Mouse (Mus musculus) CH12F3 (cell line): Measurements from ENCODE around the gene Gstt2.
"Not testable (repeated sequence)": the region's sequence is repeated elsewhere in the genome, so short reads cannot be mapped to it uniquely, and the experiment has no call there.

Source experiments
- in situ Hi-C: fragments of 300-500 bp; cut with MboI; formaldehyde crosslinking; loops from 2 replicates; pipeline ENCODE4 v1.14.3; 2020; ENCODE audit warnings: low sequenced_read_pairs

Gstt2 gene

DNA sequence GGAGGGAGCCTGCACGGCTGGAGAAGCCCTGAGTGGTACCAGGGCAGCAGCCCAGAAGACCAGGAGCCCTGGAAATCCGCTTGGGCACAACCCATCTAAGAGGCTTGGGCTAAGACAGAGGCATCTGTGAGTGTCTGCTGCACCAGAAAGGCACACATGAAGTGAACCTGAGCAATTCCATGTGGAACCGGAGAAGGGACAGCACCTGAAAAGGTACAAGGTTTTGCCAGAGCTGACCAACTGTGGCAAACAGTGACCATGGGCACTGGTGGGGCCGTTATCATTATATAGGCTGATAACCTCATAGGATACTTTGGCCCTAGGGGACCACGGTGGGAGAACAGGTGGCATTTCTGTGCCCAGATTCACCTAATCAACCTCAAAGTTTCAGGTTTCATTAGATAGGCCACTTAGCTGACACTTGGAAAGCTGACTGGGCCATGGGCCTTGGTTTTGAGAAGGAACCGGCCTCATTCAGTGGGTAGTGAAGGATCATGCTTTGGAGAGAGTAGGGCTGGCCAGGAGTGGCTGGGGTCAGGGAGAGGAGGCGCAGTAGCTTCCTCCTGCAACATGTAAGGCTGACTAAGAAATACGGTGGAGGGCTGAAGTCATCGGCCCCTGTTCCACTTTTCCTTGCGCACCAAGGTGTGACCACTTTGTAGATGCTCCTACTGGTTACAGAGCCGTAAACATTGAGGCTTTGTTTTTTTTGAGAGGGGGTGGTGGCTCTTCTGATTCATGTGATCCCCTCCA, 19.1 kb upstream of the Gstt2 start:
- in situ Hi-C loops, result no loop called here

DNA sequence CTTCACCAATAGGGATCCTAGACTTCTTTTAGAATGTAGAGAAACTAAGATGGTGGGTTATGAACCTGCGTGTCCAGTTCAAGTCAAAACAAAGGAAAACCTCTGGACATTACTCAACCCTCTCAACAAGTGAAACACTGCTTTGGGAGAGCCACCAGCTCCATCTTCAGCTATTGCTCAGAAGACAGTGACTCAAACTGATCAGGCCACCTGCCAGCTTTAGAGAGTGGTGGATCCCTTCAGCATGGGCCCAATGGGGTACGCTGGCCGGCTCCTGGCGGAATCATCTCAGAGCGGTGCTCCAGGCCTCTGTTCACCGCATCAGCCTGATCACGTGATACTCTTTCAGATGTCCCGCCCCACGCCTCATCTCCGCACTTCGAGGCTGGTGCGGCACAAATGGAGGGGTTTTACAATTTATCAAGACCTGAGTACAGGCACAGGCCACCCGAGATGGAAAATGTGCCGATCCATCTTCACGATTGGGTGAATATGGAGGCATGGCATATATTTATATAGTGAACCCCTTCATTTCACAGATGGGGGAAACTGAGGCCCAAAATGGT, 18.3 kb upstream of the Gstt2 start:
- in situ Hi-C loops, result no loop called here

DNA sequence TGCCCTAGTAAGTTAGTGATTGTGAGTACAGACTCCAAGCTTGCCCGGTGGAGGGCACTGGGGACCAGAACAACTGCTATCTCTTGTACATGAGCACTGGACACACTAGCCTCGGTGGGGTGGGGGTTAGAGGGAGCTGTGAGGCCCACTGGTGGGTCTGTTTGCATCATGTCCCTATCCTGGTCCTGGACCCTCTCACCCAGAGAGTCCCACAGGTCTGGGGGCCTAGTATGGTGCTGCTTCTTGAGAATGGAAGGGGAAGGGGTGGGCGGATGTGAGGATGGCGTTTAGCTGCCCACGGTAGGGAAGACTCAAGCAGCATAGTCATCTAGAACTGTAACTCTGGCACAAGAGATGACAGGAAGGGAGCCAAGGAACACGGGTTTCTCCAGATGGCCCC, 17.6 kb upstream of the Gstt2 start:
- in situ Hi-C loops, result no loop called here

DNA sequence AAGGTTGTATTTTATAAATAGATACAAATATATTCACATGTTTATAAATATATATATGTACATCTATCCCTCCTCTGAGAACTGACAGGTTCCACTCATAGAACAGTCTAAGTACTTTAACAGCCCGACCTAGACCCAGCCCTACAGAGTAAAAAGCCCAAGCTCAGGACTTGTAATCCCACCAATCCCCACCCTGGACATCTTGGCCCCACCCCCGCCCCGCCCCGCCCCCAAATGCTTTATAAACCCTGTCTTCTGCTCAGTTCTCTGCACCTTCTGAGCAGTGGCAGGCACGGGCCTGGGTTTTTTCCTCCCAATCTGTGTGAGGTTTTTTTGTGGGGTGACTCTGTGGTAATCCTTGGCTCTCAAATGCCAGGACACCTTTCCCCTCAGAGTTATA, 16.9 kb upstream of the Gstt2 start:
- in situ Hi-C loops, result no loop called here

DNA sequence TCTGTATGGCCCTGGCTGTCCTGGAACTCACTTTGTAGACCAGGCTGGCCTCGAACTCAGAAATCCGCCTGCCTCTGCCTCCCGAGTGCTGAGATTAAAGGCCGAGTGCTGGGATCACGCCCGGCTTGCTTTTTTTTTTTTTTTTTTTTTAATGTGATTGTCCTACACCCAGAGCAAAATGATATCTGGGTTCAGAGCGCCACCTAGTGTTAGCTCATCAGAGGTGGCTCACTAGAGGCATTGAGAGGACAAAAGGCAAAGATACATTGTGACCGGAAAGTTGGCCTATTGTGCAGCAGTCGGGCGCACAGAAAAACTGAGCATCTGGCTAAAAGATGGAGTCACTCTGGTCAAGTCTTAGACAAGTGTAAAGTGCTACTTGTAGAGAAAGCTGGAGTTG, 16.2 kb upstream of the Gstt2 start:
- in situ Hi-C loops, result no loop called here

DNA sequence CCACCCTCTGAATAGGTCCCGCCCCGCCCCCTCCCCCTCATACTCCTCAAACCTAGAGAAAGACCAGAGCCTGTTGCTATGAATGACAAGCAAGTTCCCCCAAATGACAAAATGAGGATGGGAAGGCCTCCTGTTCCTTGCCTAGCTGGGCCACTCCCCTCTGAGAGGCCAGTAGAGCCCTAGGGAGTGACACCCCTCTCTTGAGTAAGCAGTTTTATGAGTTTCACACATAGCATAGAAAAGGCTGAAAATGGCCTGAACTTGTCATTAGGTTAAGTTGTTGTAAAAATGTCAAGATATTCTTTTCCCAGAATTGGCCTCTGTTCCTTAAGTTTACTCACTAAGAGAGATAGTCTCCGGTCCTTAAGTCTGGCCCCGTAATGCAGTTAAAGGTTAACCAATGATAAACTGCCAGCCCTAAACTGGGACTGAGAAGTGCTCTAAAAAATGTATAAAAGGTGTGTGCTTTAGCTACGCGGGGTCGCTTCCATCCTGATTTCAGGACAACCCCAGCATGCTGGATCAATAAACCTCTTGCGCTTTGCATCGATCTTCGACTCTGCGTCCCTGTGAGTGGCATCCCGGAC, 15.4 kb upstream of the Gstt2 start:
- in situ Hi-C loops, result no loop called here

DNA sequence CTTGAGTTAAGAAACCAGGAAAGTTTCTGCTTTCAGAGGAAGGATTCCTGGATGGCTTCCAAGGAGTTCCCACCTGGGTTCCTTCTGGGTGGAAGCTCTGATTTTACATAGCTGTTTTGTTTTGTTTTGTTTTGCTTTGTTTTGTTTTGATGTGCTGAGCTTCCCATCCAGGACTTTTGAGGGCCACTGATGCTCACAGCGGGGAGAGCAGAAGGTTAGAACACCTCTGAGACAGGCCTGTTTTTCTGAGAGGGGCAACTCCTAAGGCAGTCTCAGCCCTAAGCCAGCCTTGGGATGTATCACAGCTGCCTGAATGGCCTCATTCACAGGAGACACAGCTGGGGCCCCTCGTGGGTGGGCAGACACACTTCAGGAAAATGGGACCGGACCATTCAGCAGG, 14.5 kb upstream of the Gstt2 start:
- in situ Hi-C loops, result no loop called here

DNA sequence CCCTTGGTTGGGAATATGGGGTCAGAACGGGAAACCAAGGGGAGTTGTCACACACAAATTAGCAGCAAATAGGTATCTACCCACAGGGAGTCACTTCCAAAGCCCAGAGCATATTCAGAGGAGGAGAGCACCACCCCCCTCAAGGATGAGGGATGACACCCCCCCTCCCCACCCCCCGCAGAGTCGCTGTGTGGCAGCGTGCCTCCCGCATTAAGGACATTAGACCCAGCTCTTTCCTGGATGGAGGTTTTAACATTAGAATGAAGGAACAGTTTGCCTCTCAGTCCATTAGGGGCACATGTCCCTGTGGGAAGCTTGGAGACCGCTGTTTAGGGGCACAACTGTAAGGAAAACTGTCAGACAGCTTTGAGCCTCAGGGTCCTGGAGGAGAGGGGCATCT, 13.9 kb upstream of the Gstt2 start:
- in situ Hi-C loops, result no loop called here

DNA sequence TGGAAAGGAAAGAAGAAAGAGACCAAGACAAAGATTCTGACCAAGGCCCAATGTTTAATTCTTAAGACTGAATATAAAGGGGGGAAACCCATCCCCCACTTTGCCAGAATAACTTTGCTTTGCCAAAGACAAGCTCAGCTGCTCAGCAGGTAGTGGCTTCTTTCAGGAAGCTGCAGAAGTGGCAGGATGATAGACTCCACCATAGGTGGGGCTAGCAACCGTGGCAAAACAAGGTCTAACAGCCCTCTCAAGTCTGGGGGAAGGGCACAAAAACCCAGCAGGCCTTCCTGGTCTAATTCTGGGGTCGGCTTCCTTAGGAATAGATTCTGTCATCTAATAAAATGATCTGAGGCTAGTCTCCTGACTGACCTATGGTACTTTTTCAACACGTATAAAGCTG, 11.2 kb upstream of the Gstt2 start:
- in situ Hi-C loops, result no loop called here

DNA sequence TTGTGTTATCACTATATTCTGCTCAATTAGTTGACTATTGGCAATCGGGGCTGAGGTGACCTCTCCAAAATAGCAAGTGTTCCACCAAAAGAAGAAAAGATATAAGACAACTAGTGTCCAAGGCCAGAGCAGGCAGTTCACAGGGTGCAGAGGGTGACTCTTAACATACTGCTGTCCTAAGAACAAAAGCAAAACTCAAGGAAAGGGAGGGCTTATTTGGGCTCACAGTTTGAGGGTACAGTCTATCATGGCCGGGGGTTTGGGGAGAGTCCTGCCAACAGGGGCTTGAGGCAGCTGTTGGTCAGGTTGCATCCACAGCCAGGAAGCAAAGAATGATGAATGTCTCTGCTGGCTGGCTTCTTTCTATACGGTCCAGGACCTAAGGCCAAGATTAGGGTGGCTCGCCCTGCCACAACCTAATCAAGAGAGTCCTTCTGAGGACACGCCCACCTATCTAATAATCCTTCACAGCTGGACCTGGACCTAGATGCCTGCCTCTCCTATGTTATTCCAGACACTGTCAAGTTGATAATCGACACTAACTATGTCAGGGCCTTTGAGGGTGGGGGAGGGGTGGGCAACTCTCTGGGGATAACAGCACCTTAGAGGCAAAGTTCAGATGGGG, 8.2 kb upstream of the Gstt2 start:
- in situ Hi-C loops, result no loop called here

DNA sequence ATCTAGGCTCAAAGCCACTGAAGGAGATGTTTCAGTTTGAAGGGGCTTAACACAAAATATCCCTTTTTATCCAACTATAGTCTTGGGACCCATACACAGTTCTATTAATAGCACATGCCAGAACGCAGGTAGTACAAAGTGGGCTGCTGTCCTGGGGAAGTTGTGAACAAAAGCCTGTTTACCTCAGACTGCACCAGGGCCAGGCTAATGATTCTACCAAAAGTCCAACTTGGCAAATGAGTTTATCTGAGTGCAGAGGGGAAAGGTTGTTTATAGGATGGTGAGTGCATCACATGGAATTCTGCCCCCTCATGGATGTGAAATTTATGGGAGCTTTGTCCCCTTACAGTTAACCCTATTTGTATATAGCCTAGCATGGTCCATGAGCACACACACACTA, 7.6 kb upstream of the Gstt2 start:
- in situ Hi-C loops, result no loop called here

DNA sequence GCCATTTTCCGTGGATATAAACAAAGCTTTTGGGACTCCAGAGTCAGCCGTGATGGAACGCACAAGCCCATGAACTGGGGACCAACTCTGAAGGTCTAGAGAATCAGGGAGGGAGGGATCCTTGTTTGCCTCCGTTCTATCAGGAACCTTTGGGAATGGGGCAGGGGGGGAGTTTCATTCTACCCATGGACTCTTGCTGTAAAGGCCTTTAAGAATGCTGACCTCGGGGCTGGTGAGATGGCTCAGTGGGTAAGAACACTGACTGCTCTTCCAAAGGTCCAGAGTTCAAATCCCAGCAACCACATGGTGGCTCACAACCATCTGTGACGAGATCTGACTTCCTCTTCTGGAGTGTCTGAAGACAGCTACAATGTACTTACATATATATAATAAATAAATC, 6.7 kb upstream of the Gstt2 start:
- in situ Hi-C loops, result not testable (repeated sequence)

DNA sequence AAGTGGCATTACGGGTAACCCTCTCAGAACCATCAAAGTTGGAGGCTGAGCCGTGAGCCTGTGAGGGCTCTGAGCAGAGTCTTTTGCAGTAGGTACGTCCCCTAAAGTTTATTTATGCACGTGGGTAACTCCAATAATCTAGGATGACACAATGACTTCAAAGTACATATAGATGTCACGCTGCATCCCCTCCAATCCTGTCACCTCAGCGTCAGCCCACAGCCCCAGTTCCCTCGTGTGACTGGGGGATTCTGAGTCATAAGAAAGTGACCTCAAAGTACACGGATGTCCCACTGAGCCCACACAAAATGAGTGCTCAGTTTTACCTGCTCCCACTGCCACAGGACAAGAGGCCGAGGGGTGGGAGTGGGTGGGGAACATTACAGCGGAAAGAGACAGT, 1.9 kb upstream of the Gstt2 start:
- in situ Hi-C loops, result no loop called here

DNA sequence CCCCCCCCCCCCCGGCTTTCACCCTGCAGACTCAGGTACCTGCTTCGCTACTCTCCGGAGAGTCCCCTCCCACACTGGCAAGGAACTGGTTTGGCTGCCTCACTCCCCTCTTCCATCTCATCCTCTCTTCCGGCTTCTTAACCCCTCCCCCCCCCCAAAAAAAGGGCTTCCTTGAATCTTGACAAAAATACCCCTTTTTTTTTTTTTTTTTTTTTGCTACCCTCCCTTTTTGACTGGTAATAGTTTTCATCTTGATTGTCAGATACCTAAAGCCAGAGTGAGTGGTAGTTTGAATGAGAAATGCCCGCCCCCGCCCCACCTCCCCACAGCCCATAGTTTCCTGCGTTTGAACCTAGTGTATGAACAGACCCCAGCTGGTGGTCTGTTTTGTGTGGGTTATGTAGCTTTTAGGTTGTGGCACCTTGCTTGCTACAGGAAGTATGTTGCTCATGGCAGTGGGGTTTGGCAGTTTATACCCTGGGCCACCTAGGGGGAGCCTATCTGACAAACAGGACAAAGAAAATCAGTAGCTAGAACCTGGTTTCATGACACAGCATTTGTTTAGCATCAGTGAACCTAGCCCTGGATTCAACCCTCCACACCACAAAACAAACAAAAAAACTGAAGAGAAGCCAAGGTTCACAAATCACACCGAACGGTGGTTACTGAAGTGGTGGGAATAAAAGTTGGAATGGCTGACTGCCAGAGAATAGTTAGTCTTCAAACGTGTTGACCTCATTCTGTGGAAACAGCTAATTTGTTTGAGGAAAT, 1.3 kb downstream of the Gstt2 start:
- in situ Hi-C loops, result no loop called here

DNA sequence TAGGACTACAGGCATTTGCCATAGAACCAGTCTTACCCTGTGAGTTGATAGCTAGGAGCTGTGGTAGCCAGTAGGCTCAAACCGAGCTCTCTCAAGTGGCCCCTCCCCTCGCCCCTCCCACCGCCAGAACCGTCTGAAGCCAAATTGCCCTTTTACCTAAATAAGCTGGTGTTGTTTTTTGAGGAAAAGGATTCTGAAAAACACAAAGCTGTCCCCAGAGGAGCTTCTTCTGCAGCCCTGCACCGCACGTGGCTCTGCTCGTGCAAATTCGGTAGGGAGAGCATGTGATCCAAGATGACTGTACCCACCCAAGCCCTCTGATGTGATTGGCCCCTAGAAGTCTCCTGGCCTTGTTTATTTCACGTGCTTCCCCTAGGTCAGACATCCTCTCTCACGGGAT, 1.9 kb downstream of the Gstt2 start:
- in situ Hi-C loops, result no loop called here

DNA sequence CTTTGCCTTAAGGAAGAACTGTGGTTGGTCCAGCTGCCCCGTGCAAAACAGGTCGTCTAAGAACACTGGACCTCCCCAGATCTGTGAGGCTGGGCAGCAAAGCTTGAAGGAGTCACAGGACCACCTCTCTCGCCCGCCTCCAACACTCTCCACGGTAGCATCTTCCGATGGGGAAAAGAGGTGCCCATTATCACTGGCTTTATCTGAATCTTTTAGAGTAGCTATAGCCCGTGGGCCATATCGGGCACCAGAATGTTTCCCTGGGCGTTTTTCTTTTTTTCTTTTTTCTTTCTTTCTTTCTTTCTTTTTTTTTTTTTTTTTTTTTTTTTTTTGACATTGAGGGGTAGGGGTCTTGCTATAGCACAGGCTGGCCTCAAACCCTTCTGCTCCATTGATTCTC, 2.5 kb downstream of the Gstt2 start:
- in situ Hi-C loops, result no loop called here

DNA sequence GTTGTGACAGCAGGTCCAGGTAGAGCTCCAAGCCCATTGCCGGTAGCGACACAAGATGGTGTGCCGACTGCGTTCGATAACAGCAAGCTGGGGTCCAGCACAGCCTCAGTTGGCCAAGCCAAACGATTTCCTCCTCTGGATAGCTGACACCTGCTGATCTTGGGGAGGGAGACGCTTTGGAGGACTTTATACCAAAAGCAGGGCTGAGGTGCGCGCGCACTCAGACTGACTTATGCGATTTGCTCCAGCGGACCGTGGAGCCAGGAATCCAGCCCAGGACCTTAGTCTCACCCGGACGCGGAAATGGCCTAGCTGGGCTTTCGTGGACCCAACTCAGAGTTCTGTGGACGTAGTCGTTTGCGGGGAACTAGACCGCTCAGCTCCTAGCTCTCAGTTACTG, 3.0 kb downstream of the Gstt2 start:
- in situ Hi-C loops, result no loop called here

DNA sequence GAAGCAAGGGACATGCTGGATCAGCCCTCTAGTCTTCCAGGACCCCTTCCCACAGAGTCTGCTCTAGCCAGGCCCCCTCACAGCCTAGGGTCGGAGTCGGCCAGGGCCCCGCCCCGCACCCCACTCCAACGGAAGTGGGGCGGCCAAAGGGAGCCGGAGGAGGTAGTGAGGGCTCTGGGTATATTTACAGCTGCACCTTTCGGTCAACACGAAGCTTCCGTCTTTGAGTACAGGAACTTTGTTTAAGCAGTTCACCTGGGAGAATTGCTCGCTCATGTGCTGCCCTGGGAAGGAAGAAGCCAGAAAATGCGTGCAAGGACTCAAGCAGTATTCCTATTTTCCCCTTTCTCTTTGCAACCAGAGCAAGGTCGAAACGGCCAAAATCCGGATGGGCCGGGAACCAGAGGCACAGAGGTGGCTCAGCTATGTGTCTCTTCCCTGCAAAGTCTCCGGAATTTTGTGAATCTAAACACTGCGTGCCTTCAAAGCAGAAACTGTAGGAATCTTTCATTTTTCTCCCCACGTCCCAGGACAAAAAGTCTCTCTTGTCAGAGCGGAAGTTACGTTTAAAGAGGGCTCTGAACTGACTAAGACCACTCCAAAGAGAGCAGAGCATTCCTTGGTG, 3.7 kb downstream of the Gstt2 start:
- in situ Hi-C loops, result no loop called here

DNA sequence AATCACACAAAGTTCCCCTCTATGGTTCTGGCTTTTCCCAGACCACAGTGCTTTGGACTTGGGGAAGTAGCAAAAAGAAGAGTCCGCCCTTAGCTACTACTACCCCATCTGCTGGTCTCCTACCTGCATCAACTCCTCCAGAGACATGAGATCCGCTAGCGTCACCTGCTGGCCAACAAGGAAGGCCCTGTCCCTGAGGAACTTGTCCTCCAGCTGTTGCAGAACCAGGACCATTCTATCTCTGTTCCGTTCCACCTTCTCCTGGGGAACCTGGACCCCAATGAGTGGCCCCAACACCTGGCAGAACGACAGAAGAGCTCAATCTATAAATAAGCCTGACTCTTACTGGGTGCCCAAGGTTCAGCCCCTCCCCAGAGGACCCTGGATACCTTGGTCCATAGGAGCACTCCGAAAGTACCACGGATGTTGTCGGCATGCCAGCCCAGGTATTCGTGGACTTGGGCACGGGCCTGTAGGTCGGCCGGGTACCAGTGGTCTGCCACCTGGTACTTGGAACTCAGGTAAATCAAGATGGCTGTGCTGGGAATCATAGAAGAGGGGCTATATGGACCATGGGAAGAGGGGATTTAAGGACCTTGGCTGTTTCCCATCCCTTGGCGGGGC, 4.8 kb downstream of the Gstt2 start:
- in situ Hi-C loops, result no loop called here

DNA sequence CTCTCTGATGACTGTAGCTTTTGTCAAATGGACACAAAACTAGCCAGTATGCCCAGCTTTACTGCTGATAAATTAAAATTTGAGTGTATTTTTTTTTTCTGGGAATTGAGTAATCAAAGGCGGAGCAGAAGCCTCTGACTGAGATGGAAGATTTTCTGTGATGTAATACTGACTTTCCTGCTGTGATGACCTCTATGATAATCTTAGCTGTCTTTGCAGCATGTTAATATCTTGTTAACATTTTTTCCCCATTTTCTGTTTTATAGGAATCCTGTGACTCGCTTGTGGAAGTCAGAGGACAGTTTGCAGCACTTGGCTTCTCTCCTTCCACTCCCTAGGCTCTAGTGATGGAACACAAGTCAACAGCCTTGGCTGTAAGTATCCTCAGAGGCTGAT, 7.0 kb downstream of the Gstt2 start:
- in situ Hi-C loops, result no loop called here
